Mouse (Mus musculus): ENCODE measurements around the gene Grid1.

Grid1 gene

DNA sequence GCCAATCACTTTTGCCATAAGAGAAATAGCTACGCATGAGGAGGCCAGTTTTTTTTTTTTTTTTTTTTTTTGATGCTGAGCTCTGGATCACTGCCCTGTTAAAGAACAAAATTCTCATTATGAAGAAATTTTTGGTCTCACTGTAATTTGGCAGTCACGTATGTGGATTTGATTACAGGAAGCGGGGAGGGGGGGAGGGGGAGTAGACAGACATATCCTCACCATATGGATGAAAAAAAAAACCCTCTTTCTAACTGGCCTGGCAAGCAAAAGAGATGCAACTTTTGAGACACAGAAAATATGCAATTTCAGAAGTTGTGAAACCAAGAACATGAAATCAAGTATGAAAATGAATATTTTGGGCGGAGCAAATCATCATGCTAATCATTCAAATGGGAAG, 573.7 kb downstream of the Grid1 start:
- no peak for DNase-seq (ENCODE audit: low read depth, low spot score)

DNA sequence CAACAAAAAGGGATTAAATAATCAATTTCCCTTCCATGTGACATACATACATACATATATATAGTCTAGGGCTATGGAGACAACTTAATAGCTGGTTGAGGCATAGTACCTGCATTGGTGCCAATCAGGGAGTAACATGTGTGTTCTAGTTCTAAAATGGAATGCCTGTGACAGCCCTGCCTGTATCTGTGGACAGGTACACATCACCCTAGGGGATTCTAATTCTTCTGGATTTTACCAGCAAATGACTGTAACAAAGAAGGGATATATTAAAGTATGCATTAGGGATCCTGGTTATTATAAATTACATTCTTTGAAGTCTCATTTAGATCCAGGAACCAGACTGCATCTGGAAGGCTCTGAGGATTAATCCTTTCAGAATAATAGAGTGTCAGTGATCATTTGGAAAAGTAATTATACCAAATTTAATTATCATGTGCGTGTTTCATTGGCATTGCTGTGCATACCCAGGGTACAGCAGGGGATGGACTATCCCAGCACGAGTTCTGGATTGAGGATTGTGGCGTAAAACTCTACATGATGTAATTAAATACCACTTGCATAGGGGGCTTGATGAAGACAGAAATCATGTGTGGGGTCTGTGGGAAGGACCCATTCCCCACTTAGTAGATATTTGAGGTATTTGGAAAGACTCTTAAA, 584.5 kb downstream of the Grid1 start:
- no peak for DNase-seq (ENCODE audit: low read depth, low spot score)

DNA sequence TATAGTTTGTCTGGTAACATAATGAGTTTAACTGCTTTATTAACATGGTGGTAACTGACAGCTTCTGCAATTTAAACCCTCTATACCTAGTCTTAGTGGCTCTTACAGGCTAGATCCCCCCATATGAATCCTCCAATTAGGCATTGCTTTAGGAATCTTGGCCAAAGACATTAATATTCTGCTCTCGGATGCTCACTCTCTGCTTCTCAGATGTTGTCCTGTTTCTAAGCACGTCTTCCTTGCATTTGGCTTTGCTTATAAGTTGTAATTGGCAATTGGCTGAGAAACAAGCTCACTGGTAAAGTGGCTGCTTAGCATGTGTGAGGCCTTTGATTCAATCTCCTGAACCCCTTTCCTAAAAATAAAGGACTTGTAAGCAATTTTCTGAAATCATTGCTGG, 610.4 kb downstream of the Grid1 start:
- DNase-seq (ENCODE audit: low read depth, low spot score): no peak

DNA sequence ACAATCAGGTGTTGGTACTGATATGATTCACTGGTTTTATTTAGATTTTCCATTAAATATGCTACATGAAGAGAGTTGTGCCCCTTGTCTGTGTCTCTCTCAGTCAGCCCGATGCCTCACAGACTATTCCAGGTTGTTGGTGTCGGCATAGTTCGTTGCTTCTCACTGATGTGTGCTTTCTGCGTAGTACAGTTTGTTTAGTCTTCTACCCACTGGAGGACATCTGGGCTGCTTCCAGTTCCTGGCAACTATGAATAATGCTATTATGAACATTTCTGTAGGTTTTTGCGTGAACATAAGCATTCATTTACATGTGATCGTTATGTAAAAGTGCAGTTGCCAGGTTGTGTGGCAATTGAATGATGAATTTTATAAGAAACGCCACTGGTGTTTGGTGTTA, 633.8 kb downstream of the Grid1 start:
- no peak for DNase-seq (ENCODE audit: low read depth, low spot score)

DNA sequence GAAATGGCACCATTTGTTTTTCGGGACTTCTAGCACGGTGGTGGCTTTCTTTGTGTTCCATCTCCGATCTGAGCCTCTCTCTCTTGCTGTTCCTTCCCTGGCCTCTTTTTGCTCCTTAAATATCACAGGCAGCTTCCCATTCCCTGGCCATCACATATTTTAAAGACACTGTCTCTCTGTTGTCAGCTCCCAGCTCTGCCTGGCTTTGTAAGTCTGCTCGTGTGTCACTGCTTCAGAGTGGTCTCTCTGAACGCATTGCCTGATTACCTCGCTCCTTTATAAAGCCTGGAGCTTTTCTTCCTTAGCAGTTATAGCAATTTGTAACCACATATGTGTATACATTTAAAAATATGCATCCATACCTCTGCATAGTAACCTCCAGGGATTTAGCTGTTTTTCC, 648.3 kb downstream of the Grid1 start:
- DNase-seq (ENCODE audit: low read depth, low spot score): no peak

DNA sequence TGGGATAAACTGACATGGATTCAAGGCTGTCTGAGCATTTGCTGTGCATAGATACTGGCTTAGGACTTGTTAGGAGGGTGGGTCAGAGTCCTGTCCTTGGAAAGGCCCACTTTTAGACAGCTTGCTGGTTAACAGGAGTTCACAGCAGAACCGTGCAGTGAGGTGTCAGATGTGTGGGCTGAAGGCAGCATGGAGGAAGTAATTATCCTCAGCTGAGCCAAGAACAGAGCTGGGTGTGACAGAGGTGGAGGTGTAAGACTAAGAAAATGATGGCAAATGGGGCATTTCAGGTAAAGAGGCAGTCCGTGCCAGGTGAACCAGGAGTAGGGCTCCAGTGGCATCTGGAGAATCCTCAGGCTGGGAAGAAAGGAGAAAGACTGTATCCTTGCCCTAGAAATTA, 666.1 kb downstream of the Grid1 start:
- no peak for DNase-seq (ENCODE audit: low read depth, low spot score)

DNA sequence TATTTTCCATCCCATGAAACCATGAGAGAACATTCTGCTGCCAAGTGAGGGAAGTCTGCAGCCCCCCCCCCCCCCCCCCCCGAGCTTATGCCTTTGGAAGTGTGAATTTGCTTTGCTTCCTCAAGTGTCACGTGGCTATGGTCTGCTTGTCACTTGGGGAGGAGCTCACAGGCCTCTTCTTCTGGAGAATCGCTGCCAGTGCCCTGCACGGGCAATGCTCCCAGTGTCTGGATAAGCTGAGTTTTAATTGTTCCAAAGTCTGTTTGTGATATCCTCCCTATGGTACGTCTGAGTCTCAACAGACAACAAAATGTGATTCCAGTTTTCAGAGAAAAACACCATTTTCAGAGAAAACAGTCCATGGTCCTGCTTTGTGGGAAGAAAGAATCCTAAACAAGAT, 682.4 kb downstream of the Grid1 start:
- no peak for DNase-seq (ENCODE audit: low read depth, low spot score)

DNA sequence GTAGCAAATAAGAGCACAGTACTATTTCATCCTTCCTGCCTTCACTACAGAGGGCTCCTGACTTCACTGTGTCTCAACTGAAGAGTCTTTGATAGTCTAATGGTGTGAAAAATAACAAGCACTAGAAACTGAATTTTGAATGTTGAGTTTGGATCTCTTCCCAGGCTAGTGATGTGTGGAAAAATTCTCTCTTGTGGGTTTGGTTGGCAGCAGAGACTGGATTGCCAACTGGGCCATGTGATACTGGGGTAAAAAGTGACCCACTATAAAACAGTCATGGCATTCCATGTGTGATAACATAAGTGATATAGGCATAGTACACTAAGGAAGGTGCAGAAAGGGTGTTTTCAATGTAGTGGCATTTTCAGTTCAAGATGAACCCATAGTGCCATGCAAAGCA, 699.5 kb downstream of the Grid1 start:
- no peak for DNase-seq (ENCODE audit: low read depth, low spot score)

DNA sequence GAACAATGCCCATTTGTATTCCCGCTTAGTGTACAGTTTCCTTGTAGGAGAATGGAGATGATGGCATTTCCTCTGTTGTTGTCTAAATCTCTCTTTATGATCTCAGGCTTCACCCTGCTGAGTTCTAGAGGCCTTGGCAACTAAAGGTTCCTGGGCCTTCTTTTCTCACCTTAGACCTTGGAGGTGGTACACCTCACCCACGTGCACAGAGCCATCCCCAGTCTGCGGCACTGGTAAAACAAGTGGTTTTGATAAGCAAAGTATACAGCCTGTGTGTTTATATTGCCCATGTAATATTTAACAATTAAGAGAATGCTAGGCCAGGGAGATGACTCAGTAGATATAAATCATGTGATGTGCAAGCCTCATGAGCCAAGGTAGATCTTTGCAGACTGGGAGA, 718.9 kb downstream of the Grid1 start:
- DNase-seq (ENCODE audit: low read depth, low spot score): no peak

DNA sequence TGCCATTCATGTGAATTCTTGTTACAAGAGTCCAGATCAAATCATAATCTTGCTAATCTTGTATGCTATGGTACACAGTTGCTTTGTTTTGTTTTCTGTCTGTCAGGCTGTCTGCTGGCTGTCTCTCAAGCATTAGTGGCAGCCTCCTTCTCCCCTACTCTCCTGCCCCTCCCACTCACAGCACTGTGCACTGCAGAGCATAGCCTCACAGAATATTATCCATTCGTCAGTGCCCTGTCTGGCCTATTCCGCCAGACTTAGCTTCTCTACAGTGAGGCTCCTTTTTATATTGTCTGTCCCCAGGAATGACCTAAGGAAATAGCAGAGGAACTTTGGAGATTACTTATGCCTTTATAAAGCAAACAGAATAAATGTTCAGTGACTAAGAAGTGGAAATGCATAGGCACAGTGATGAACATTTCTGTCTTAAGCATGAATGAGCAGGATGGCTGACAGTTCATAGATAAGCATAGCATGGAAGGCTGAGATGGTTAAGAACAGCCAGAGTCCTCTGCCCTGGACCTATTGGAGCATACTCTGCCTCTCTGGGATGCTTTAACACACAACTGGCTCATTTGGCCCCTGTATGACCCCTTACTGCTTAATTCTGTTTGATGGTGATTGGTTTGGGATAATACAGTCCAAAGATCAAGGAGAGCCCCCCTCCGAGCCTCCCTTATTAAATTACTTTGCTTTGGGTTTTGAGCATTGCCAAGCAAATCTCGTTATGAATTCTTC, 721.5 kb downstream of the Grid1 start:
- no peak for DNase-seq (ENCODE audit: low read depth, low spot score)

DNA sequence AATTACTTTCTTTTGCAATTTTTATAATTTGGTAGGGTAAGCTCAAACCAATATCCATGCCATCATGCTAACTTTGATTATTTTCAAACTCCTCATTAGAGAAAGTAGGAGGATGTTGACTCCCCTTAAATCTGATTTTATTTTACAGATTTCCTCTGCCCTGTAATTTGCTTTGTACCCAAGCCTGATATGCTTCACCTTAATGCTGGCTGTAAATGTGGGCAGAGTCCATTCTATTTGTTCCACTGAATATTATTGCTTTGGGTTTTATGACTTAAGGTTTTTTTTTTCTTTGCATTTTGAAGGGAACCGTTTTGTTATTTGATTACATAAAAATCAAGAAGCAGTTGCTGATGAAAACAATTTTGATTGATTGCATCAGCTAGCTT, 722.1 kb downstream of the Grid1 start:
- DNase-seq (ENCODE audit: low read depth, low spot score): no peak

DNA sequence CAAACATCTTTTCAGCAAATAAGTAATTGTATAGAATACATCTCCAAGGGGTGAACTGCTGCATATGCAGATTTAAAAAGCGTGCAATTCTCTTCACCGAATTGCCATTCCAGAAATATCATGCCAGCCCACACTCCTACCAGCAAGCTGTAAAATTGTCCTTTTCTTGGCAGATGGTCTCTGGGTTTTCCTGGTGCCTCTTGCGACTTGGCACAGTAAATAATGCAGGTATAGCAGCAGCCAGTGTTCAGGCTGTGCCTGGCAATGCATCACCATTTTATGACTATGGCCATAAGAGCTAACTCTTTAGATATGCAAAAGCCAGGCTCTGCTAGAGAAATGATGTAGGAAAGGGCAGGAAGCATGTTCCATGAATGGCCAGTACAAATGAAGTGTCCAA, 734.4 kb downstream of the Grid1 start:
- DNase-seq (ENCODE audit: low read depth, low spot score): no peak

DNA sequence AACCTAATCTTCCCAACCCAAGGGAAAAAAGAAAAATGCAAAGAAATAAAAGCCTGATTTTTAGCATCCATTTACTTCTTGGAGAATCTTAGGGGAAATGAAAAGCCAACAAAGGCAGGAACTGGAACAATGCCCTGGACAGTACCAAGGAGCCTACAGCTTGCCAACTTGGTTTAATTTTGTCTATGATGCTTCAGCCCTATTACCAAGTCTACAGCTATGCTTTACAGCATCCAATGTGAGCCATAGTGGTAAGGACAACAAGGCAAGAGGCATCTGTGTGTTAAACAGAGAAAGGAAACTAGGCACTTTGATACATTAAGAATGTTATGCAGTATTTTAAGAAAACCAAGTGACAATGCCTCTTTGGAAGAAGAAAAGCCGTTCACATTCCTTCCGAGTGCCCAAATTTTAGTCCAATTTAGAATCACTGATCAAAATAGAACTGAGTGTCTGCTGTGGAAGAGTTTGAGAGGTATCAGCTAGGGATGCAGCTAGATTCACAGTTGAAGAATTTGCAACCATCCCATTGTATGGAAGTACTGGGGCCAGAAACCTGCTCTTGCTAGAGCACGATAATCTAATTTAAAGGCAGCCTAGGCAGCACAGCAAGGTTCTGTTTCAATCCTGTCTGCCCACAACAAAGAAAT, 741.5 kb downstream of the Grid1 start:
- no peak for DNase-seq (ENCODE audit: low read depth, low spot score)

DNA sequence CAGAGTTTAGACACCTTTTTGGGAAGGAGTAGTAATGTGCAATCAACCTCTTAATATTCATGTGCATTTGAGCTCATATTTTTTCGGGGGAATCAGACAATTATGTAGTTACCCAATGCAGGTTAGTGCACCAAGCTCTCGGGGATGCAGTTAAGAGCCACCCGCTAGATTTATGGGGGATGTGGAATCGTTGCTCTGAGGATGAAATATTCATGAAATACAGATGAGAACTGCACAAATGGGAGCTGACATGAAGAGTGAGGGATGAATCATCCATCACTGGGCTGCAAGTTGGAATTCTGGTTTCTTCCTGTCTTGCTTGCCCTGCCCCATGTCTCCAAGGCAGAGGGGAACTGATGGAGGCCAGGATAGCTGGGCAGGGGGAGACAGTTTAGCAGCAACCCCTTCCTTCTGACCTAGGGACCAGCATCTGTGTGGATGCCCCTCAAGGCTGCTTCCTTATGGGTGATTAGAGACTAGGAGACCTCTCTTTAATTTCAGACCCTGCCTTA, 753.1 kb downstream of the Grid1 start:
- no peak for DNase-seq (ENCODE audit: low read depth, low spot score)

DNA sequence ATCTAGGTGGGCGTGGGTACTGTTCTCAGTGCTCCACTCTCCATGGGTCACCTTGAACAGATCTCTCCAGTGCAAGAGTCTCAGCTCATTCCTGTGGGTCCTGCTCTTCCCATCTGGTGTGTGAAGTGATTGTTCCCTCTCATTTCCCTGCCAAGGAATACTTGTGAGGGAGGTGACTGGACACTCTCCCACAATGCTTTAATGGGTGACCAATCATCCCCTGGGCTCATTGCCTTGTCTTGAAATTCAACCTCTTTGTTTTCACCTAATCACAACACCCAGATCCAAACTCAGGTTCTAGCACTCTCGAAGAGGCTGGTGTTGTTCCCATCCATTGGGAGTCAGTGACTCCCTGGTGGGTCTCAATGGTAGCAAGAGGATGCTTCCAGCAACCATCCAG, 754.6 kb downstream of the Grid1 start:
- DNase-seq (ENCODE audit: low read depth, low spot score): no peak

DNA sequence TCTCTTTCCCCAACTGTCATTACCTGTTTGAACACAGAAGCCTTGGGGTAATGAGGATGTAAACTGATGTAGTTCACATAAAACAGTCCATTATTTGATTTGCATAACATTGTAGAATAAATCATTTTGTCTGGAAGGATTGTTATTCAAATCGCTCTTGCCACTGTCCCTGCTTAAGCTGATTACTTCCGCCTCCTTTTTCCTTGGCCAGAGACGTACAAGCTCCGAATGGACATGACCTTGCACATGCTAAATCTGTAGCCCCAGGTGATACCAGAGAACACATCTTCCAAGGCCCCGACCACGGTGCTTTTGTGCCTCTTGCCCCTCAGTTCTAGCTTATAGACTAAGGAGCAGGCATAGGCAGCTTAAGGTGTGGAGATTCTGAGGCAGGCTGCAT, 755.4 kb downstream of the Grid1 start:
- DNase-seq (ENCODE audit: low read depth, low spot score): no peak

DNA sequence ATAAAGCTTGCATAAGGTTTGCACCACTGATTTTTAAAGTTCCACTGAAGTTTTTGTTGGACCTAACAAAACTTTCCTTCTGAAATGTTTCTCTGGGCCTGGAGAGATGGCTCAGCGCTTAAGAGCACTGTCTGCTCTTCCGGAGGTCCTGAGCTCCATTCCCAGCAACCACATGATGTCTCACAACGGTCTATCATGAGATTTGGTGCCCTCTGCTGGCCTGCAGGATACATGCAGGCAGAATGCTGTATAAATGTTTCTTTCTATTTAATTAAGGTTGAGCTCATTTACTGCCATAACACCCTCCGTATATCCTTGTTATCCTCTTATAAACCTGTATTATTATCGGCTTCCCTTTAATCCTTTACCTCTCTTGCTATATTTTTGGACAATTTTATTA, 805.8 kb downstream of the Grid1 start:
- DNase-seq (ENCODE audit: low read depth, low spot score): no peak
